Mouse (Mus musculus): ENCODE measurements around the gene Tbl2. TPM values are rescaled to one million over a fixed set of nuclear protein-coding genes. Genes with fewer than 3 reads are reported as not detected.

Tbl2 gene
- polyA plus RNA-seq, 2 experiments: 23.2 to 29.8 TPM

GRCm38 (mm10) chr5:135145955-135146354 lies 3.5 kb upstream of the Tbl2 start:
- H3K4me2 ChIP-seq (replicated peaks; ENCODE audit: low read depth, low read length, severe bottlenecking): no peak overlapping the region
- no peaks in the 10 kb centered on the region for H3K9me3 ChIP-seq (ENCODE audit: control insufficient read depth, low read length)
- ATAC-seq (ENCODE audit: low FRiP score, low read depth): no peak
- H3K4me3 ChIP-seq (replicated peaks; ENCODE audit: low read length): no peak overlapping the region
- no peak overlapping the region for H3K9ac ChIP-seq (ENCODE audit: low read depth, low read length, severe bottlenecking)
- TF ChIP-seq POLR2A (IDR thresholded peaks at IDR 0.05; ENCODE audit: borderline replicate concordance, extremely low read depth, insufficient read depth, insufficient read length): no peak
- no peak overlapping the region for H3K27ac ChIP-seq (replicated peaks; ENCODE audit: low read depth, low read length)
- no peaks in the 10 kb centered on the region for H3K36me3 ChIP-seq (ENCODE audit: control insufficient read depth, insufficient read depth, low read length)
- H3K27me3 ChIP-seq (ENCODE audit: control insufficient read depth, insufficient read depth, low read length): no peaks in the 10 kb centered on the region
- H3K4me1 ChIP-seq (ENCODE audit: control insufficient read depth, insufficient read depth, low read length): peaks cover 3% of the 10 kb centered on the region; the same call in 1 of the 2 replicates
- DNase-seq (ENCODE audit: low spot score): no peak

DNA sequence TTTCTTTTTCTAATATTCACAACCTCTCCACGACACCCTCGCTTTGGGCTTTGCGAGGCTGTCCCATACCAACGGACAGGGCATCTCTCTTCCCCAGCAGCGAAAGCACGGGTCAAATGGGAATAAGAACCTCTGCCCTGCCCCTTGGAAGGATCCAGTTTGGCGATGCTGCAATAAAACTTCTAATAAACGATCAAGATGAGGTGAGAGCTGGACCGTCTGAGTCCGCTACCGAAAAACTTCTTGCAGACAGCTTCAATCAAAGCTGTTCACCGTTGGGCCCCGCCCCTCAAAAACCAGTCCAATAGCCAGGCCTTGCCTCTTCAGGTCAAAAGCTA lies 773 bp upstream of the Tbl2 start:
- peaks cover 11% of the 10 kb centered on the region for H3K36me3 ChIP-seq (ENCODE audit: control insufficient read depth, insufficient read depth, low read length)
- H3K9ac ChIP-seq (ENCODE audit: low read depth, low read length, severe bottlenecking): peak overlapping the region; percentile 47
- ATAC-seq (ENCODE audit: low FRiP score, low read depth) (no peak), DNase-seq (ENCODE audit: low spot score) (no peak)
- H3K4me1 ChIP-seq (ENCODE audit: control insufficient read depth, insufficient read depth, low read length): peaks cover 3% of the 10 kb centered on the region; the same call in 1 of the 2 replicates
- no peaks in the 10 kb centered on the region for H3K27me3 ChIP-seq (ENCODE audit: control insufficient read depth, insufficient read depth, low read length)
- no peaks in the 10 kb centered on the region for H3K9me3 ChIP-seq (ENCODE audit: control insufficient read depth, low read length)
- TF ChIP-seq POLR2A (IDR thresholded peaks at IDR 0.05; ENCODE audit: borderline replicate concordance, extremely low read depth, insufficient read depth, insufficient read length): peak; percentile 61; the same call in 1 of the 2 replicates
- H3K4me3 ChIP-seq (replicated peaks; ENCODE audit: low read length): peak overlapping the region; percentile 71
- peak overlapping the region; percentile 55 for H3K4me2 ChIP-seq (replicated peaks; ENCODE audit: low read depth, low read length, severe bottlenecking)
- WGBS: under 1% methylated on average over 13 of the region's 13 CpGs
- peak overlapping the region; percentile 90 for H3K27ac ChIP-seq (replicated peaks; ENCODE audit: low read depth, low read length)

DNA sequence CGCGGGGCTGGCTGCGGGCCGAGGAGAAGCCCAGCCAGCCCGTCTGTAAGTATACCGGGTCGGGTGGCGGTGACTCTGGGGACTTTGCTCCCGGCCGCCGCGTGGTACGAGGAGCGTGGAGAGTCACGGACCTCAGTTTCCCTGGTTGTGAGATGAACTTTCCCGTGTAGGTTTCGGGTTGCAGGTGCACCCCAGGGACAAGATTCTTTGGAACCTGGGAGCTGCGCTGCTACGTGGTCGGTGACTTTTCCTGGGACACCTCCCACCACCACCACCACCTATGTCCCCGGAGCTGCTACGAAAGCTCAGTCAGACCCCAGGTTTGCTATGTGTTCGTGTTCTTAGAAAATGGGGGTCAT lies 342 bp downstream of the Tbl2 start:
- ATAC-seq (ENCODE audit: low FRiP score, low read depth): no peak
- H3K27ac ChIP-seq (replicated peaks; ENCODE audit: low read depth, low read length): peak overlapping the region; percentile 90; the same call in 1 of the 2 replicates
- H3K9ac ChIP-seq (ENCODE audit: low read depth, low read length, severe bottlenecking): peak overlapping the region; percentile 64
- H3K4me2 ChIP-seq (replicated peaks; ENCODE audit: low read depth, low read length, severe bottlenecking): peak overlapping the region; percentile 55
- 3% methylated on average over 14 of the region's 23 CpGs for WGBS
- peak overlapping the region; percentile 71 for H3K4me3 ChIP-seq (replicated peaks; ENCODE audit: low read length)
- H3K4me1 ChIP-seq (ENCODE audit: control insufficient read depth, insufficient read depth, low read length): peaks cover 3% of the 10 kb centered on the region; the same call in 1 of the 2 replicates
- no peaks in the 10 kb centered on the region for H3K27me3 ChIP-seq (ENCODE audit: control insufficient read depth, insufficient read depth, low read length)
- H3K36me3 ChIP-seq (ENCODE audit: control insufficient read depth, insufficient read depth, low read length): peaks cover 21% of the 10 kb centered on the region
- no peak for TF ChIP-seq POLR2A (IDR thresholded peaks at IDR 0.05; ENCODE audit: borderline replicate concordance, extremely low read depth, insufficient read depth, insufficient read length)
- no peaks in the 10 kb centered on the region for H3K9me3 ChIP-seq (ENCODE audit: control insufficient read depth, low read length)
- DNase-seq (ENCODE audit: low spot score): peak; percentile 12

GRCm38 (mm10) chr5:135156496-135156895 lies 7.0 kb downstream of the Tbl2 start:
- 98% methylated on average over 4 of the region's 4 CpGs for WGBS
- no peak for TF ChIP-seq POLR2A (IDR thresholded peaks at IDR 0.05; ENCODE audit: borderline replicate concordance, extremely low read depth, insufficient read depth, insufficient read length)
- Histone ChIP-seq H3K27me3 (ENCODE audit: control insufficient read depth, insufficient read depth, low read length) (no peaks in the 10 kb centered on the region), H3K4me1 (ENCODE audit: control insufficient read depth, insufficient read depth, low read length) (no peaks in the 10 kb centered on the region), H3K36me3 (ENCODE audit: control insufficient read depth, insufficient read depth, low read length) (peaks cover 87% of the 10 kb centered on the region), H3K4me3 (replicated peaks; ENCODE audit: low read length) (no peak overlapping the region), H3K9me3 (ENCODE audit: control insufficient read depth, low read length) (no peaks in the 10 kb centered on the region), H3K27ac (replicated peaks; ENCODE audit: low read depth, low read length) (no peak overlapping the region), H3K4me2 (replicated peaks; ENCODE audit: low read depth, low read length, severe bottlenecking) (no peak overlapping the region), H3K9ac (ENCODE audit: low read depth, low read length, severe bottlenecking) (no peak overlapping the region)
- DNase-seq (ENCODE audit: low spot score) (no peak), ATAC-seq (ENCODE audit: low FRiP score, low read depth) (no peak)

GRCm38 (mm10) chr5:135161221-135161620 lies 11.8 kb downstream of the Tbl2 start:
- 95% methylated on average over 4 of the region's 4 CpGs for WGBS
- Histone ChIP-seq H3K4me3 (replicated peaks; ENCODE audit: low read length) (no peak overlapping the region), H3K27me3 (ENCODE audit: control insufficient read depth, insufficient read depth, low read length) (no peaks in the 10 kb centered on the region), H3K9me3 (ENCODE audit: control insufficient read depth, low read length) (no peaks in the 10 kb centered on the region), H3K36me3 (ENCODE audit: control insufficient read depth, insufficient read depth, low read length) (peaks cover 69% of the 10 kb centered on the region), H3K9ac (ENCODE audit: low read depth, low read length, severe bottlenecking) (no peak overlapping the region), H3K4me1 (ENCODE audit: control insufficient read depth, insufficient read depth, low read length) (no peaks in the 10 kb centered on the region), H3K27ac (replicated peaks; ENCODE audit: low read depth, low read length) (no peak overlapping the region), H3K4me2 (replicated peaks; ENCODE audit: low read depth, low read length, severe bottlenecking) (no peak overlapping the region)
- ATAC-seq (ENCODE audit: low FRiP score, low read depth) (no peak), DNase-seq (ENCODE audit: low spot score) (no peak)
- no peak for TF ChIP-seq POLR2A (IDR thresholded peaks at IDR 0.05; ENCODE audit: borderline replicate concordance, extremely low read depth, insufficient read depth, insufficient read length)

DNA sequence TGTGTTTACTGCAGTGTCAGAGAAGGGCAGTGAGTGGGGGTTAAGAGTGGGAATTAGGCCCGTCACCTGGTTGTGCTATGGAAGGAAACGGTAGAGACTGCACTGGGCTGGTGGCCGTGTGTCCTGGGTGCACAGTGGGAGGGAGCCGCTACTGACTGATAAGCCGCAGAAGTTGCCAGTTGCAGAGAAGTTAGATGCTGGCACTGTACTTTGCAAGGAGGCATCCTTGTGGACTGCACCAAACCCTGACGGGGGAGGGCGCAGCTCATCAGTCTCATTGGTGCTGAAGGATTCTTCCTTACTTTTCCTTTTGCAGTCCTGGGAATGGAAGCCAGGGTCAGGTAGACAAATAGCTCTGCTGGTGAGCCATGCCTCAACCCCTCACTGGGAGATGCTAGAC lies 12.2 kb downstream of the Tbl2 start:
- ATAC-seq (ENCODE audit: low FRiP score, low read depth): no peak
- H3K9me3 ChIP-seq (ENCODE audit: control insufficient read depth, low read length): no peaks in the 10 kb centered on the region
- no peak overlapping the region for H3K9ac ChIP-seq (ENCODE audit: low read depth, low read length, severe bottlenecking)
- H3K4me3 ChIP-seq (replicated peaks; ENCODE audit: low read length): no peak overlapping the region
- no peaks in the 10 kb centered on the region for H3K27me3 ChIP-seq (ENCODE audit: control insufficient read depth, insufficient read depth, low read length)
- 93% methylated on average over 7 of the region's 7 CpGs for WGBS
- peaks cover 64% of the 10 kb centered on the region for H3K36me3 ChIP-seq (ENCODE audit: control insufficient read depth, insufficient read depth, low read length)
- no peak for TF ChIP-seq POLR2A (IDR thresholded peaks at IDR 0.05; ENCODE audit: borderline replicate concordance, extremely low read depth, insufficient read depth, insufficient read length)
- no peaks in the 10 kb centered on the region for H3K4me1 ChIP-seq (ENCODE audit: control insufficient read depth, insufficient read depth, low read length)
- DNase-seq (ENCODE audit: low spot score): no peak
- no peak overlapping the region for H3K4me2 ChIP-seq (replicated peaks; ENCODE audit: low read depth, low read length, severe bottlenecking)
- no peak overlapping the region for H3K27ac ChIP-seq (replicated peaks; ENCODE audit: low read depth, low read length)

All from limb, embryonic 14.5 days (tissue).